Mouse (Mus musculus) forebrain, embryonic 15.5 days (tissue): ENCODE results near the gene Asic2. TPM values are rescaled to one million over a fixed set of nuclear protein-coding genes. Genes with fewer than 3 reads are reported as not detected.

Experiments used
- ATAC-seq: fragments of 200-750 bp; cut with Nextera tagmentation; replicated peaks from 2 replicates; pipeline ENCODE4 v1.8.0; 2017; ENCODE audit warnings: mild to moderate bottlenecking, moderate TSS enrichment, moderate library complexity
- H3K27ac ChIP-seq: fragments of 300-500 bp; sonication (generic); replicated peaks from 2 replicates; pipeline ENCODE4 v1.5.1; 2015; ENCODE audit warnings: mild to moderate bottlenecking, inconsistent platforms
- H3K27me3 ChIP-seq: fragments of 300-500 bp; sonication (generic); 2 replicates; pipeline ENCODE4 v1.6.1; 2015; ENCODE audit warnings: inconsistent platforms
- H3K36me3 ChIP-seq: fragments of 300-500 bp; sonication (generic); 2 replicates; pipeline ENCODE4 v1.6.1; 2015; ENCODE audit warnings: mild to moderate bottlenecking, inconsistent platforms
- H3K4me1 ChIP-seq: fragments of 300-500 bp; sonication (generic); 2 replicates; pipeline ENCODE4 v1.6.1; 2015; ENCODE audit warnings: inconsistent platforms
- H3K4me2 ChIP-seq: fragments of 300-500 bp; sonication (generic); replicated peaks from 2 replicates; pipeline ENCODE4 v1.6.1; 2015; ENCODE audit warnings: mild to moderate bottlenecking, inconsistent platforms
- H3K4me3 ChIP-seq: fragments of 300-500 bp; sonication (generic); 2 replicates; pipeline ENCODE4 v1.5.1; 2015; ENCODE audit warnings: mild to moderate bottlenecking, inconsistent platforms
- H3K9ac ChIP-seq: fragments of 300-500 bp; sonication (generic); replicated peaks from 2 replicates; pipeline ENCODE4 v1.6.1; 2015; ENCODE audit warnings: mild to moderate bottlenecking, inconsistent platforms
- H3K9me3 ChIP-seq: fragments of 300-500 bp; sonication (generic); 2 replicates; pipeline ENCODE4 v1.6.1; 2016; ENCODE audit warnings: inconsistent platforms
- WGBS: fragments of 180-500 bp; shearing (Covaris S2); methylation state at CpG from one replicate; pipeline ENCODE4 v1.1.7; 2015; ENCODE audit warnings: mixed read lengths; 5-methylcytosine and 5-hydroxymethylcytosine counted together
- polyA plus RNA-seq: library from polyadenylated mRNA; unstranded; fragments of >200 nt; fragmentation: Nextera tagmentation; extraction: Ambion mirVana; gene quantifications from 2 replicates; pipeline ENCODE4 v1.2.1, GENCODE M21; 2015

Asic2 gene
- polyA plus RNA-seq, 1 experiment from 2014 or later = 5.5 TPM

GRCm38 (mm10) chr11:81120024-81120576, 848.2 kb downstream of the Asic2 start:
- no peak for ATAC-seq
- no peak overlapping the region for H3K27ac ChIP-seq
- H3K27me3 ChIP-seq = no peaks in the 10 kb centered on the region
- WGBS = 68% methylated on average over 8 of the region's 8 CpGs
- no peaks in the 10 kb centered on the region for H3K36me3 ChIP-seq
- no peak overlapping the region for H3K4me3 ChIP-seq
- H3K9me3 ChIP-seq = no peaks in the 10 kb centered on the region
- no peak overlapping the region for H3K4me2 ChIP-seq
- H3K9ac ChIP-seq = no peak overlapping the region
- 0 out of 2 replicates have a peak, but pooled peaks cover 3% of the 10 kb centered on the region for H3K4me1 ChIP-seq

- WGBS = 44% methylated on average over 7 of the region's 7 CpGs
- Histone ChIP-seq H3K36me3 (no peaks in the 10 kb centered on the region), H3K27me3 (no peaks in the 10 kb centered on the region), H3K4me2 (no peak overlapping the region), H3K27ac (no peak overlapping the region), H3K9ac (no peak overlapping the region), H3K9me3 (no peaks in the 10 kb centered on the region), H3K4me1 (0 out of 2 replicates have a peak, but pooled peaks cover 3% of the 10 kb centered on the region), H3K4me3 (no peak overlapping the region)
- ATAC-seq = no peak
These were observed 850.2 kb downstream of the Asic2 start for GRCm38 (mm10) chr11:81118055-81118454.

GRCm38 (mm10) chr11:81115666-81116065, 852.6 kb downstream of the Asic2 start:
- H3K9me3 ChIP-seq = no peaks in the 10 kb centered on the region
- 44% methylated on average over 9 of the region's 9 CpGs for WGBS
- H3K27me3 ChIP-seq = no peaks in the 10 kb centered on the region
- H3K9ac ChIP-seq = no peak overlapping the region
- ATAC-seq = no peak
- 0 out of 2 replicates have a peak, but pooled peaks cover 3% of the 10 kb centered on the region for H3K4me1 ChIP-seq
- H3K4me3 ChIP-seq = no peak overlapping the region
- H3K27ac ChIP-seq = no peak overlapping the region
- no peak overlapping the region for H3K4me2 ChIP-seq
- H3K36me3 ChIP-seq = no peaks in the 10 kb centered on the region

GRCm38 (mm10) chr11:81111626-81112025, 856.6 kb downstream of the Asic2 start:
- Histone ChIP-seq H3K9ac (no peak overlapping the region), H3K27me3 (no peaks in the 10 kb centered on the region), H3K4me2 (no peak overlapping the region), H3K9me3 (no peaks in the 10 kb centered on the region), H3K4me3 (no peak overlapping the region), H3K36me3 (no peaks in the 10 kb centered on the region), H3K4me1 (peaks cover 9% of the 10 kb centered on the region), H3K27ac (no peak overlapping the region)
- 82% methylated on average over 2 of the region's 2 CpGs for WGBS
- no peak for ATAC-seq

GRCm38 (mm10) chr11:81110049-81110448, 858.2 kb downstream of the Asic2 start:
- 54% methylated on average over 6 of the region's 6 CpGs for WGBS
- H3K27ac ChIP-seq = 0 out of 2 replicates have a peak overlapping the region, but pooled peaks have one; percentile 27

GRCm38 (mm10) chr11:81106949-81107348, 861.3 kb downstream of the Asic2 start:
- H3K36me3 ChIP-seq = no peaks in the 10 kb centered on the region
- no peak overlapping the region for H3K4me3 ChIP-seq
- no peak overlapping the region for H3K4me2 ChIP-seq
- 85% methylated on average over 1 of the region's 1 CpGs for WGBS
- peaks cover 9% of the 10 kb centered on the region for H3K4me1 ChIP-seq
- no peaks in the 10 kb centered on the region for H3K9me3 ChIP-seq
- no peaks in the 10 kb centered on the region for H3K27me3 ChIP-seq
- no peak overlapping the region for H3K27ac ChIP-seq
- H3K9ac ChIP-seq = no peak overlapping the region
- no peak for ATAC-seq

More at GRCm38 (mm10) chr11:81110049-81110448, 858.2 kb downstream of the Asic2 start:
- no peaks in the 10 kb centered on the region for H3K9me3 ChIP-seq
- no peaks in the 10 kb centered on the region for H3K27me3 ChIP-seq
- no peaks in the 10 kb centered on the region for H3K36me3 ChIP-seq
- no peak overlapping the region for H3K4me2 ChIP-seq
- H3K4me1 ChIP-seq = peaks cover 9% of the 10 kb centered on the region
- ATAC-seq = no peak
- no peak overlapping the region for H3K9ac ChIP-seq
- H3K4me3 ChIP-seq = no peak overlapping the region

GRCm38 (mm10) chr11:81100829-81101228, 867.4 kb downstream of the Asic2 start:
- Histone ChIP-seq H3K4me2 (no peak overlapping the region), H3K9me3 (no peaks in the 10 kb centered on the region), H3K27me3 (no peaks in the 10 kb centered on the region), H3K27ac (no peak overlapping the region), H3K36me3 (no peaks in the 10 kb centered on the region), H3K9ac (no peak overlapping the region), H3K4me1 (no peaks in the 10 kb centered on the region), H3K4me3 (no peak overlapping the region)
- 87% methylated on average over 6 of the region's 6 CpGs for WGBS
- ATAC-seq = no peak

- no peaks in the 10 kb centered on the region for H3K27me3 ChIP-seq
- H3K9me3 ChIP-seq = no peaks in the 10 kb centered on the region
- H3K4me3 ChIP-seq = no peak overlapping the region
- no peak overlapping the region for H3K4me2 ChIP-seq
- no peak overlapping the region for H3K9ac ChIP-seq
- no peak overlapping the region for H3K27ac ChIP-seq
- no peaks in the 10 kb centered on the region for H3K36me3 ChIP-seq
- 80% methylated on average over 6 of the region's 6 CpGs for WGBS
- H3K4me1 ChIP-seq = no peaks in the 10 kb centered on the region
- no peak for ATAC-seq
These were observed 872.2 kb downstream of the Asic2 start for GRCm38 (mm10) chr11:81096011-81096410.

- Histone ChIP-seq H3K27me3 (no peaks in the 10 kb centered on the region), H3K4me1 (no peaks in the 10 kb centered on the region), H3K27ac (no peak overlapping the region), H3K9me3 (no peaks in the 10 kb centered on the region), H3K9ac (no peak overlapping the region), H3K4me2 (no peak overlapping the region), H3K36me3 (no peaks in the 10 kb centered on the region), H3K4me3 (no peak overlapping the region)
- ATAC-seq = no peak
- WGBS = 75% methylated on average over 8 of the region's 8 CpGs
These were observed 873.7 kb downstream of the Asic2 start for GRCm38 (mm10) chr11:81094581-81094980.

- H3K4me1 ChIP-seq = no peaks in the 10 kb centered on the region
- no peak overlapping the region for H3K4me3 ChIP-seq
- H3K4me2 ChIP-seq = no peak overlapping the region
- no peaks in the 10 kb centered on the region for H3K36me3 ChIP-seq
- no peak for ATAC-seq
- 82% methylated on average over 2 of the region's 2 CpGs for WGBS
- H3K9me3 ChIP-seq = no peaks in the 10 kb centered on the region
- no peaks in the 10 kb centered on the region for H3K27me3 ChIP-seq
- H3K27ac ChIP-seq = no peak overlapping the region
- H3K9ac ChIP-seq = no peak overlapping the region
These were observed 876.1 kb downstream of the Asic2 start for GRCm38 (mm10) chr11:81092161-81092560.

GRCm38 (mm10) chr11:81083822-81084221, 884.4 kb downstream of the Asic2 start:
- H3K4me2 ChIP-seq = no peak overlapping the region
- no peak overlapping the region for H3K4me3 ChIP-seq
- no peaks in the 10 kb centered on the region for H3K36me3 ChIP-seq
- H3K9me3 ChIP-seq = no peaks in the 10 kb centered on the region
- H3K27me3 ChIP-seq = no peaks in the 10 kb centered on the region
- H3K4me1 ChIP-seq = no peaks in the 10 kb centered on the region
- ATAC-seq = no peak
- no peak overlapping the region for H3K9ac ChIP-seq
- no peak overlapping the region for H3K27ac ChIP-seq
- 86% methylated on average over 4 of the region's 4 CpGs for WGBS

- H3K27ac ChIP-seq = no peak overlapping the region
- H3K27me3 ChIP-seq = no peaks in the 10 kb centered on the region
- 69% methylated on average over 11 of the region's 11 CpGs for WGBS
- H3K4me1 ChIP-seq = no peaks in the 10 kb centered on the region
- no peak overlapping the region for H3K4me2 ChIP-seq
- no peaks in the 10 kb centered on the region for H3K36me3 ChIP-seq
- H3K9ac ChIP-seq = no peak overlapping the region
- H3K9me3 ChIP-seq = no peaks in the 10 kb centered on the region
- H3K4me3 ChIP-seq = no peak overlapping the region
- ATAC-seq = no peak
These were observed 888.0 kb downstream of the Asic2 start for GRCm38 (mm10) chr11:81080076-81080805.
